Mouse (Mus musculus) intestine, embryonic 15.5 days (tissue): ENCODE data around the gene Aak1. TPM values are rescaled to one million over a fixed set of nuclear protein-coding genes. Genes with fewer than 3 reads are reported as not detected.

Experiments
- ATAC-seq: fragments of 200-750 bp; cut with Nextera tagmentation; 2 replicates; pipeline ENCODE4 v1.8.0; 2017; ENCODE audit warnings: moderate TSS enrichment, moderate library complexity
- H3K27ac ChIP-seq: fragments of 300-500 bp; sonication (generic); 2 replicates; pipeline ENCODE4 v1.5.1; 2015; ENCODE audit warnings: mild to moderate bottlenecking, inconsistent platforms
- H3K27me3 ChIP-seq: fragments of 300-500 bp; sonication (generic); replicated peaks from 2 replicates; pipeline ENCODE4 v1.6.1; 2015; ENCODE audit warnings: inconsistent platforms
- H3K36me3 ChIP-seq: fragments of 300-500 bp; sonication (generic); 2 replicates; pipeline ENCODE4 v1.6.1; 2015; ENCODE audit warnings: inconsistent platforms
- H3K4me1 ChIP-seq: fragments of 300-500 bp; sonication (generic); replicated peaks from 2 replicates; pipeline ENCODE4 v1.6.1; 2015; ENCODE audit warnings: inconsistent platforms
- H3K4me2 ChIP-seq: fragments of 300-500 bp; sonication (generic); replicated peaks from 2 replicates; pipeline ENCODE4 v1.6.1; 2015; ENCODE audit warnings: mild to moderate bottlenecking, inconsistent platforms
- H3K4me3 ChIP-seq: fragments of 300-500 bp; sonication (generic); replicated peaks from 2 replicates; pipeline ENCODE4 v1.5.1; 2015; ENCODE audit warnings: inconsistent platforms
- H3K9ac ChIP-seq: fragments of 300-500 bp; sonication (generic); 2 replicates; pipeline ENCODE4 v1.6.1; 2015; ENCODE audit warnings: inconsistent platforms
- H3K9me3 ChIP-seq: fragments of 300-500 bp; sonication (generic); 2 replicates; pipeline ENCODE4 v1.6.1; 2016; ENCODE audit warnings: inconsistent platforms
- WGBS: fragments of 180-500 bp; shearing (Covaris S2); methylation state at CpG from one replicate; pipeline ENCODE4 v1.1.7; 2015; 5-methylcytosine and 5-hydroxymethylcytosine counted together
- polyA plus RNA-seq: library from polyadenylated mRNA; unstranded; fragments of >200 nt; fragmentation: Nextera tagmentation; extraction: Ambion mirVana; gene quantifications from 2 replicates; pipeline ENCODE4 v1.2.1, GENCODE M21; 2015

The Aak1 gene
- polyA plus RNA-seq, 1 experiment from 2014 or later, result 14.8 TPM

DNA sequence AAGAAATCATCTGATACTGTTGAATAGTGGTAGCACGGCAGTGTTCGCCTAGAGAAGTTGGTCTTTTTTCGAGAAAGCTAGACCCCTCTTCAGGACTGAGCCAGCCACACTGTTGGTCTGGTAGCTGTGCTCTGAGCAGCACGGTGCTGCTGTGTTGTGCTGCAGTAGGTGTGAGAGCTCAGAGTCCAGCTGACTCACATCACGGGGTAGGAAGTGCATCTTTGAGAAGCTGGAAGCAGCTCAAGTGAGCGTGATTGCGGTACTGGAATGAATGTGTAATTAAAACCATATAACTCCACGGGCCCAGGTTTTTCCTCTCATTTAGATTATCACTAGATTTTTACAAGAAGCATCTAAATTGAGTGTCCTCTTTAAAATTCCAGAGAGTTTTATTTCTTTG, 97.8 kb downstream of the Aak1 start:
- H3K27me3 ChIP-seq, result no peaks in the 10 kb centered on the region
- peaks cover 11% of the 10 kb centered on the region; the same call in 1 of the 2 replicates for H3K36me3 ChIP-seq
- H3K4me3 ChIP-seq, result no peak overlapping the region
- WGBS, result 75% methylated on average over 8 of the region's 8 CpGs
- H3K9me3 ChIP-seq, result no peaks in the 10 kb centered on the region
- H3K27ac ChIP-seq, result no peak overlapping the region
- H3K4me2 ChIP-seq, result no peak overlapping the region
- H3K9ac ChIP-seq, result no peak overlapping the region
- no peak for ATAC-seq
- H3K4me1 ChIP-seq, result no peaks in the 10 kb centered on the region

DNA sequence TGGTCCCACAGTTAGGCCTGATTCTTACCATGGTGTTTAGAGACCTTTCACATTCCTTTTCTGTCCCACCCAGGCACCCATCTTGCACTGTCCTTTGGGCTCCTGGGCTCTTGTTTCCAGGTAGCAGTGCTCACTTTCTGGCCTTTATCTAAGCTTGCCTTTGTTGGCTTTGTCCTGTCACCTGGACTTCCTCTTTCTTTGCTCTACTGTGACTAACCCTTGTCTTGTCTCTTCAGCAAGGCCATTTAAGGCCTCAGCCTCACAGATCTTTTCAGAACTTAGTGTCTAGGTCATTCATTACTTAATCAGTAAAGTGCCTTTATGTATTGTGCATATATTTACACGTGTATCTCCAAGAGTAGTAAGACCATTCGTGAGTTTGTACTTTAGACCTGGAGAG, 99.4 kb downstream of the Aak1 start:
- H3K9me3 ChIP-seq, result no peaks in the 10 kb centered on the region
- WGBS, result 65% methylated on average over 2 of the region's 2 CpGs
- peaks cover 11% of the 10 kb centered on the region; the same call in 1 of the 2 replicates for H3K36me3 ChIP-seq

DNA sequence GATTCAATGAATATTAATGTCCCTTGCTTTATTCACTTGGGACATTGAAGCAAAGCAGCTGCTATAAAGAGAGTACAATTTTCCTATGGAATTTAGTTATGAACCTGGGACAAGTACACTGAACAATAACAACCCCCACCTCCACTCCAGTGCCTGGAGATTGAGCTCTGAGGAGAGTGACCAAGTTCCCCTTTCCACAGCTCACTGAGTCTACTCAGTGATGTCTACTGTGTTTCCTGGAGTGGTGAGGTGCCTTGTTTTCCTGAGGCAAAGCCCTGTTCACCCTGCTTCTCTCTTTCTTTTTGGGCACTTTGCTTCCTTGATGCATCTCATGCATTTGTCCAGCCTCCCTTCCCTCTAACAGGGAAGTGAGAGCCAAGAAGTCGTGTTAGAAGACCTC, 100.8 kb downstream of the Aak1 start:
- no peaks in the 10 kb centered on the region for H3K4me1 ChIP-seq
- H3K4me2 ChIP-seq, result no peak overlapping the region
- no peak overlapping the region for H3K4me3 ChIP-seq
- H3K27me3 ChIP-seq, result no peaks in the 10 kb centered on the region
- no peaks in the 10 kb centered on the region for H3K9me3 ChIP-seq
- ATAC-seq, result no peak
- 67% methylated on average over 1 of the region's 1 CpGs for WGBS
- H3K36me3 ChIP-seq, result peaks cover 10% of the 10 kb centered on the region; the same call in 1 of the 2 replicates
- H3K27ac ChIP-seq, result no peak overlapping the region
- H3K9ac ChIP-seq, result no peak overlapping the region

More for the DNA sequence above, 99.4 kb downstream of the Aak1 start:
- Histone ChIP-seq H3K4me1 (no peaks in the 10 kb centered on the region), H3K27ac (no peak overlapping the region), H3K9ac (no peak overlapping the region), H3K27me3 (no peaks in the 10 kb centered on the region), H3K4me3 (no peak overlapping the region), H3K4me2 (no peak overlapping the region)
- no peak for ATAC-seq

DNA sequence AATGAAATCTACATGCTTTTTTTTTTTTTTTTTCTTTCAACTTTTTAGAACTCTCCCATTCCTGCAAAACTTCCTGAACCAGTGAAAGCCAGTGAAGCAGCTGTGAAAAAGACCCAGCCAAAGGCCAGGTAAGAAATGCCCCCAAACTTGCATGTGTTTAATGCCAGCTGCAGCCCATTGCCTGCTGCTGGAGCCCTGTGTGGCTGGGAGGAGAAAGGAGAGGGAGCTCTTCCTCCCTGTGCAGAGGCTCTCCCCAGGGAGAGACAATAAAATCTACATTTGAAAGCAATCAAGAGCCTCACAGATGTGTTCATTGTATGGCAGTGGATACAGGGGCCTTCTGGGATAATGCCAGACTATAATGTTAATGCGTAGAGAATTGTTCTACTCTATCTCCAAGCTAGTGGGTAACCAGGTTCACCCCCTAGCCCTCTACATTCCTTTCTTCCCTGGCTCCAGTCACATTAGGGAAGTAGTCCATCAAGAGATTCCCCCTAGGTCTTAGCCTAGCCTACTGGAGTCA, 101.5 kb downstream of the Aak1 start:
- no peaks in the 10 kb centered on the region for H3K27me3 ChIP-seq
- no peak overlapping the region for H3K4me2 ChIP-seq
- no peak overlapping the region for H3K4me3 ChIP-seq
- WGBS, result 96% methylated on average over 1 of the region's 1 CpGs
- no peak for ATAC-seq
- H3K36me3 ChIP-seq, result peaks cover 9% of the 10 kb centered on the region; the same call in 1 of the 2 replicates
- H3K9ac ChIP-seq, result no peak overlapping the region
- no peak overlapping the region for H3K27ac ChIP-seq
- no peaks in the 10 kb centered on the region for H3K4me1 ChIP-seq
- no peaks in the 10 kb centered on the region for H3K9me3 ChIP-seq

DNA sequence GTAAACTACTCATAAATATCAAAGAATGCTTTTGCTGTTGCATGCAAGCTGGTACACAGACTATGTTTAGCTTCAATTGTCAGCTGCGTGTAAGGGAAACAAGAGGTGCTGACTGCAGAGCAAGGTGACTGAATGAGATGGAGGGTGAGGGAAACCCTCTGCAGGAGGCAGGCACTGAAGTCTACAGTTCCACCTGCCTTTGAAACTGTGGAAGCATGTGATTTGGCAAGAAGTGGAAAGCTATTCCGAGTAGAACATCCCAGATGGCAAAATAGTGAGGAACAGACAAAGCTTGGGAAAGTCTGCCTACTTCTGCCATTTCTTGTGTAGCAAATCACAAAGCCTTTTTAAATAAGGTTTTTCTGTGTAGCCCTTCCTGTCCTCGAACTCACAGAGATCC, 106.4 kb downstream of the Aak1 start:
- ATAC-seq, result no peak
- Histone ChIP-seq H3K27ac (no peak overlapping the region), H3K36me3 (peaks cover 18% of the 10 kb centered on the region), H3K4me3 (no peak overlapping the region), H3K4me1 (no peaks in the 10 kb centered on the region), H3K27me3 (no peaks in the 10 kb centered on the region), H3K9ac (no peak overlapping the region), H3K9me3 (no peaks in the 10 kb centered on the region), H3K4me2 (no peak overlapping the region)
- WGBS, result 85% methylated on average over 3 of the region's 3 CpGs

DNA sequence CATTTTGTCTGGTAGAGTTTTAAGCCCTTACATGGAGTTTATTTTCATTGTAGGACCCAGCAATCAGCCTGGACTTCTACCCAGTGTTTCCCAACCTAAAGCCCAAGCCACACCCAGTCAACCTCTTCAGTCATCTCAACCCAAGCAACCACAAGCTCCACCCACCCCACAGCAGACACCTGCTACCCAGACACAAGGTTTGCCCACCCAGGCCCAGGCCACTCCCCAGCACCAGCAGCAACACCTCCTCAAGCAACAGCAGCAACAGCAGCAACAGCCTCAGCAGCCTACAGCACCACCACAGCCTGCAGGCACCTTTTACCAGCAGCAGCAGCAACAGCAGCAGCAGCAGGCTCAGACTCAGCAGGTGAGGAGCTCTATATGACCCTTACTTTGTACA, 106.9 kb downstream of the Aak1 start:
- Histone ChIP-seq H3K36me3 (peaks cover 18% of the 10 kb centered on the region), H3K9me3 (no peaks in the 10 kb centered on the region), H3K27ac (no peak overlapping the region), H3K4me3 (no peak overlapping the region), H3K4me1 (no peaks in the 10 kb centered on the region), H3K27me3 (no peaks in the 10 kb centered on the region), H3K4me2 (no peak overlapping the region), H3K9ac (no peak overlapping the region)
- no peak for ATAC-seq

DNA sequence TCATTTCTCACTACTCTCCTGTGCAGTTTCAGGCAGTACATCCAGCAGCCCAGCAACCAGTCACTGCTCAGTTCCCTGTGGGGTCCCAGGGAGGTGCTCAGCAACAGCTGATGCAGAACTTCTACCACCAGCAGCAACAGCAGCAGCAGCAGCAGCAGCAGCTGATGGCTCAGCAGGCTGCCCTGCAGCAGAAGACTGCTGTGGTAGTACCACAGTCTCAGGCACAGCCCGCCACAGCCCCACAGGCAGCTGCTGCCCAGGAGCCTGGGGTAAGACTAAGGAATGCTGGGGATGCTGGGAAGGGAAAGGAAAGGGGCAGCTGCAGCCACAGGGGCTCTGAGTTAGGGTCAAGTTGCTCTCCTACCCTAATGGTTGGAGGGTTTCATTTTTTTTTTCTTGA, 109.7 kb downstream of the Aak1 start:
- no peaks in the 10 kb centered on the region for H3K4me1 ChIP-seq
- no peak for ATAC-seq
- no peaks in the 10 kb centered on the region for H3K27me3 ChIP-seq
- peaks cover 15% of the 10 kb centered on the region for H3K36me3 ChIP-seq
- H3K9me3 ChIP-seq, result no peaks in the 10 kb centered on the region
- no peak overlapping the region for H3K9ac ChIP-seq
- H3K27ac ChIP-seq, result no peak overlapping the region
- WGBS, result 100% methylated on average over 1 of the region's 1 CpGs
- no peak overlapping the region for H3K4me3 ChIP-seq
- no peak overlapping the region for H3K4me2 ChIP-seq

DNA sequence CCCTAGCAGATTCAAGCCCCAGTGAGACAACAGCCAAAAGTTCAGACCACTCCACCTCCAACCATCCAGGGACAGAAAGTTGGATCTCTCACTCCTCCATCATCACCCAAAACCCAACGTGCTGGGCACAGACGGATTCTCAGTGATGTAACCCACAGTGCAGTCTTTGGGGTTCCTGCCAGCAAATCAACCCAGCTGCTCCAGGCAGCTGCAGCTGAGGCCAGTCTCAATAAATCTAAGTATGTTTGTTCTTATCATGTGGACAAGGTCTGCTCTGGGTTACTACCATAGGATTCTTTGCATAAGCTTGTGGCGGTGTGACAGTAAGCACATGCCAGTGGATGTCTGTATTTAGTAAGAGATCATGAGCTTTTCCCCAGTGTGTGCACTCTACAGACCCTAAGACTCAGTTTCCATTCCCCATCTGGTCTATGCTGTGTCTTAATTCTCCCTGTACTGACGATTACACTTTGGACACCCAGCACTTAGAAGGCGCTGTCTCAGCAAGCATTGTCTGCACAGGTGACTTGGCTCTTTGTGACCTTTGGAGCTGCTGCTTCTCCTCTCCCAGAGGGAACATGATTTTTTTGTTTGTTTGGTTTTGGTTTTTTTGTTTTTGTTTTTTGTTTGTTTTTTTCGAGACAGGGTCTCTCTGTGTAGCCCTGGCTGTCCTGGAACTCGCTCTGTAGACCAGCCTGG, 114.8 kb downstream of the Aak1 start:
- Histone ChIP-seq H3K4me2 (no peak overlapping the region), H3K27me3 (no peaks in the 10 kb centered on the region), H3K4me1 (no peaks in the 10 kb centered on the region), H3K27ac (no peak overlapping the region), H3K9me3 (no peaks in the 10 kb centered on the region), H3K36me3 (peaks cover 6% of the 10 kb centered on the region), H3K9ac (no peak overlapping the region), H3K4me3 (no peak overlapping the region)
- ATAC-seq, result no peak
- 86% methylated on average over 7 of the region's 7 CpGs for WGBS

DNA sequence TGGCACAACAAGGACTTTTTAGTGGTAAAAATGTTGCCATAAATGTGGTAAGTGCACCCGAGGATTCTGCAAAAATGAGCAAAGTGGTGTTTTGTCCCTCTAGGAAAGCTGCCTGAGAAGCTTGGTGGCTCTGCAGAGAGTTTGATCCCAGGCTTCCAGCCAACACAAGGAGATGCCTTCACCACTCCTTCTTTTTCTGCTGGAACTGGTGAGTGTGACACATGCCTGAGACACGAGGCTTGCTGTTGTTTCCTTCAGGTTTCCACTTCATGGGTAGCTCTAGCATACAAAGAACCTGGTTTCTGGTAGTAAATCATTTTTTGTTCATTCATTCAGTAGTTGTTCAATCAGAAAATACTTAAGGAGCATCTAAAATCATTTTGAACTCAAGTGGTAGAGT, 117.8 kb downstream of the Aak1 start:
- no peak overlapping the region for H3K9ac ChIP-seq
- no peak overlapping the region for H3K27ac ChIP-seq
- no peaks in the 10 kb centered on the region for H3K4me1 ChIP-seq
- no peak for ATAC-seq
- 81% methylated on average over 2 of the region's 2 CpGs for WGBS
- no peaks in the 10 kb centered on the region for H3K9me3 ChIP-seq
- no peaks in the 10 kb centered on the region for H3K27me3 ChIP-seq
- peaks cover 9% of the 10 kb centered on the region for H3K36me3 ChIP-seq
- no peak overlapping the region for H3K4me3 ChIP-seq
- no peak overlapping the region for H3K4me2 ChIP-seq

DNA sequence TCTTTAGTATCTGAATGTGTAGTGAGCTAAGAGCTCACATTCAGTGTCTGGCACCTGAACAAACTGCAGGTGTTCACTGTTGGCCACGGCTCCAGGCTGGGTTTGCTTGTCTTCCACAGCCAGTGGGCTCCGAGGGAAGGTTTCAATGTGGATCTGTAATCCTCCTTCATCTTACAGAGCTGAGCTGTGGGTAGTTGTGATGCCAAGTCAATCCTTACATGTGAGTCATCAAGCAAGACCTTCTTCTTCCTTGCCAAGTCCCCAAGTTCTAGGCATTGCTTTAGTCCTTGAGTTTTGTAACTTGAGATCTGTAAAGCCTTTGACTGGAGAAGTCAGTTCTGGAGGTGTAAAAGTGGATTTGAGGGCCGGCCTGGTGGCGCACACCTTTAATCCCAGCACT, 124.6 kb downstream of the Aak1 start:
- no peaks in the 10 kb centered on the region for H3K27me3 ChIP-seq
- H3K36me3 ChIP-seq, result peaks cover 14% of the 10 kb centered on the region
- H3K9ac ChIP-seq, result no peak overlapping the region
- no peak overlapping the region for H3K4me2 ChIP-seq
- H3K4me1 ChIP-seq, result no peaks in the 10 kb centered on the region
- no peak overlapping the region for H3K4me3 ChIP-seq
- no peak for ATAC-seq
- no peak overlapping the region for H3K27ac ChIP-seq
- H3K9me3 ChIP-seq, result no peaks in the 10 kb centered on the region
- WGBS, result 97% methylated on average over 4 of the region's 4 CpGs

DNA sequence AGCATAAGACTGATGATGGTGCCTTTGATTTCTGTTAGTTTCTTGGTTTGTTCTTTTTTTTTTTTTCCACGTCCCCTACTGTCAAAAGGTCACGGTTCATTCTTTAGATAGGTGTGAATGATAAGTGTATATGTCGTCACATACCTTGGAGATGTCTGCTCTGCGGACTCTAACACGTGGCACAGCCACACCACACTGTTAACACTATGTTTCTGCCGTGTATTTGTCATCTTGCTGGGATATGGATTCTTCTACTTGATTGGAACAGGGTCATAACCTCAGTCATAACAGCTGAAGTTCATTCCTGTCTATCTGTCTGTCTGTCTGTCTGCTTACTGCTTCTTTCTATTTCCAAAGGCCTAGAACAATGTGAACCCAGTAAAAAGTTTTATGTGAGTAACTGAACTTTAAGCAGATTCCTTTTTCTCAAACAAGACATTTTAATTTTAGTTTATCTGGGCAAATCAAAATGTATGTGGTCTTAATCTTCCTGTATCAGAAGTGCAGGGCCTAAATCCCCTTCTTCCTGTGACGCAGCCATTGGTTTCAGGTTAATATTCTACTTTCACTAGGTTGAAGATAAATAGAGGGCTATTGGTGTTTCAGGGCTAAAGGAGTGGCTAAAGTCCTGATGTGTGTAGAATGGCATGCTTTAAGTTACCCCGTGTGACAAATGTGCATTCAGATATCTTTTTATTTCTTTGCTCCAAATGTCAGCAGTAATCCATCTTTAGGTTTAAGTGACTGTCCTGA, 129.0 kb downstream of the Aak1 start:
- 68% methylated on average over 8 of the region's 8 CpGs for WGBS
- H3K4me1 ChIP-seq, result no peaks in the 10 kb centered on the region
- H3K4me2 ChIP-seq, result no peak overlapping the region
- H3K36me3 ChIP-seq, result peaks cover 6% of the 10 kb centered on the region
- no peak overlapping the region for H3K27ac ChIP-seq
- H3K9ac ChIP-seq, result no peak overlapping the region
- H3K9me3 ChIP-seq, result no peaks in the 10 kb centered on the region
- H3K4me3 ChIP-seq, result no peak overlapping the region
- ATAC-seq, result peak; percentile 82
- H3K27me3 ChIP-seq, result no peaks in the 10 kb centered on the region

DNA sequence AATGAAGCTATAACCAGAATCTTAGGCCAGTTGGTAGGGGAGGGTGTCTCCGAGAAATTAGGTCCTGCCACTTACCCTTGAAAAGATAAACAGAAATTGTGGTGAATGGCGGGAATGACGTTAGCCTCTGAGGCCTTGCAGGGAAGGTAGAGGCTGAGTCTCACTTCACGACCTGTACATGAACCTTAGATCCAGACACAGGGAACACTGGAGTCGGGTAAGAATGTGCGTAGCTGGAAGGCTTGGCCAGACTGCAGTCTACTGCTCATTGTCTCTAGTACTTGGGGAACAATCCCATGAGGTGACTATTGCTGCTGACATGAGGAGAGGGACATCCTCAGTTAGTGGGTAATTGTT, 129.6 kb downstream of the Aak1 start:
- Histone ChIP-seq H3K9ac (no peak overlapping the region), H3K36me3 (peaks cover under 1% of the 10 kb centered on the region; the same call in 1 of the 2 replicates), H3K27ac (no peak overlapping the region), H3K4me2 (no peak overlapping the region), H3K9me3 (no peaks in the 10 kb centered on the region), H3K4me1 (no peaks in the 10 kb centered on the region), H3K4me3 (no peak overlapping the region), H3K27me3 (no peaks in the 10 kb centered on the region)
- peak; percentile 56 for ATAC-seq
- WGBS, result 52% methylated on average over 6 of the region's 6 CpGs

DNA sequence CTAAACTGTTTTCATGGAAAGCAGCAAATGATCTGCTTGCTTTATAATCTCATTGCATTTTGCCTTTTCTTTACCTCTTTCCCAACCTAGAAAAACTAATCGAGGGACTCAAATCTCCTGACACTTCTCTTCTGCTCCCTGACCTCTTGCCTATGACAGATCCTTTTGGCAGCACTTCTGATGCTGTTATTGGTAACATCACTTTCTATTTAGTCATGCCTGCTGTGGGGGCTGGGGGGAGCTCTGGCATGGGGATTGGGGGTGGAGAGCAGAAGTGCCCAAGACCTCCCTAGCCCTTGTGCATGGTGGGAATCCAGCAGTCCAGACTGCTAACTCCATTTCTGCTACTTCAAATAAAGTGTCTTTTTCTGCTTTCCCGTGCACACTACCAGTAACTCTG, 131.9 kb downstream of the Aak1 start:
- Histone ChIP-seq H3K4me2 (no peak overlapping the region), H3K36me3 (no peaks in the 10 kb centered on the region), H3K27ac (no peak overlapping the region), H3K27me3 (no peaks in the 10 kb centered on the region), H3K9ac (no peak overlapping the region), H3K4me1 (no peaks in the 10 kb centered on the region), H3K9me3 (no peaks in the 10 kb centered on the region), H3K4me3 (no peak overlapping the region)
- no peak for ATAC-seq
- 93% methylated on average over 2 of the region's 2 CpGs for WGBS
